Mouse (Mus musculus): ENCODE results near the gene Xxylt1.

Gene Xxylt1

DNA sequence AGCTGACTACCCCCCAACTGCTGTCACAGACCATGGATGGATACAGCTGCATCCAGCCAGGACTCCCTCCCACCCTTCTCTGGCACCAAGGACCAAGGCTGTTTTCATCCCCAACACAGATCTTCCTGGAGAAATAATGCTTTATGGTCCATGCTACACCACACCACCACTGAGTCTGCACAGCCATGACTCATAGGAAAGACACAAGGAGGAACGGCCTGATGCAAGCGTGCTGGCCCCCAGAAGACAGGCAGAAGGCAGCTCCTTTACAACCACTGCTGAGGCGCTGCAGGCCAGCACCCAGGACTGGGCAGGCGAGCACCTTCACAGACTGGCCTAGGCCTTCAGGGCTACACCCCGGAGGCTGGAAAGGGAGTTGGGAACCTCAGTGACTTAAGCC lies 97.1 kb downstream of the Xxylt1 start:
- DNase-seq: peak; percentile 59

DNA sequence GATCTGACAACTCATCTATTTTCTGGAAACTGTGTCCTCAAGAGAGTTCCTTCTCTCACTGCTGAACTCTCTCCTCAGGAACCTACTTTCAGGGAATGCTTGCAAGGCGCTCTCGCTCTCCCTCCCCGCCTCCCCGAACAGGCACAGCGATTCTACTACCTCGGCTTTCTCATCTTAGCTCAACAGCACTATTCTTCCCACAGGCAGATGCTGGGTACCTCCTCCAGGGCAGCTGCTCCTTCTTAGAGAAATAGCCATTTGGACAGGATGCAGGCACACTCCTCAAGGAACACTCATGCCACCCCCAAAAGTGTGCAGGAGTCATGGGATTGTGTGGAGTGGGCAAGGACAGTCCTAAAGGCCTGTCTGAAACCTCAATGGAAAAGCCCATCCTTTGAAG lies 97.5 kb downstream of the Xxylt1 start:
- DNase-seq: peak; percentile 86

DNA sequence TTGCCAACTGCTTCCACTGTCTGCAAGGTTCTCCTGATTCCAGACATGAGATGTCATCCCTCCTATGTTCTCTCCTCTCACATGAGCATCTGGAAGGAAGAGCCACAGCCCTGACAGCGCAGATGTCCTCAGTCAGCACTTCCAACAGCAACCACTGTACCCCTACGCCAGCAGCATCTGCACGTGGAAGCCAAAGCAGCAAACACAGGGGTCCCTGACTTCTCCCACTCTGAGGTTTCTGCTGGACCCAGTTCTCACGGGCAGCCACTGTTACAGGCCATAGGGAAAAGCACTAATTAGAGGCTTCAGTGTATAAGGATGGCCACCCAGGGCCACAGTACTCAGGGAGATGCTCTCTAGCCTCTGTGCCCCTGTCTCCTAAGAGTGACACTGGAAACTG lies 98.0 kb downstream of the Xxylt1 start:
- DNase-seq: peak; percentile 28

DNA sequence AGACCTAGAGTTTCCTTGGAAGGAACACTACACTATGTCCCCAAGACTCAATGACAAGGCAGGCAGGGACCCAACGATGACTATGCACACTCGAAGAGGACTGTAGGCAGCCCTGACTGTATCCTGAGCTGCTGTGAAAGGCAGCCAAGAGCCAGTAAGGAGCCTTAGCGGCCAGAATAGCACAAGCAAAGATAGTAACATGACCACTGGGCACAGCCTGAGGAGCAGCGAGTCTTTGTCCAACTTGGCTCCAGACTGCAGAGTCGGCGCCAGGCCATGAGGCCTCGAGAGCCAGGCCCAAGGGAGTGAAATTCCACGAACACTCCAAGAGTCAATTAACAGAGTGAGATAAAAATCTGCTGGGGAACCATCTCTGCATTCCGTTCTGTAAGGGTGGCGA lies 99.9 kb downstream of the Xxylt1 start:
- peak; percentile 40 for DNase-seq

DNA sequence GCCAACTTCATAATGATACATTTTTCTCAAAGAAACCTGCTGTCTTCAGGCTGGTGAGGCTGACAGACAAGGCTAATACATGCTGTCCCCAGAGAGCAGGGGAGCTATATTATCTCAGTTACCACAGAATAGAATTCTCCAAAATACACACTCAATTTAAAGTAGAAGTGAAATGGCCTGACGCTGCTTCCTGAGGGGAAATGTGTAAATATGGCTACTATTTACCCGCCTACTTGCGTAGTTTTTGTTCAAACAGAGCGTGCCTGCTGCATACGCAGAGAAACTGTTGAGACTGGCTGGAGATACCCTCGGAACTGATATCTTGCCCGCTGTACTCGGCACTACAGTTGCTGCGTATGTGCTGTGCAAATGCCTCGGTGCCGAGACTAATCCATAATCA lies 101.3 kb downstream of the Xxylt1 start:
- DNase-seq: no peak

DNA sequence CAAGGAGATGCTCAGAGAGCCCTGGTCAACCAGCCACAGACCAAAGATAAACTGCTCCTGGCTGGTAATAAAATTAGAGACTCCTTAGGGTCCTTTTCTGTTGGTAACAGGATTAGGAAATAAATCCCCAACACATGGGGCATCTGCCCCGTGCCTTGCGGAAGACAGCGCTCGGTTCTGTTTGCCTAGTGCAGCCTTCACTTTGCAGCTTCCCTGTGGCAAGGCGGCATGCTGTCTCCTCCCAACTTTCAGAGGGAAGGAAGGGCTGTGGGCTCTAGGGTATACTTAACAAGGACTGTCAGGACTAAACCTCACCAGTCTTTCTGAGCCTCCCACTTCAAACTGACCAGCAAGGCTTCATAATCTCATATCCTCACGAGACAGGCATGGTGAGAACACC lies 103.5 kb downstream of the Xxylt1 start:
- DNase-seq: no peak

DNA sequence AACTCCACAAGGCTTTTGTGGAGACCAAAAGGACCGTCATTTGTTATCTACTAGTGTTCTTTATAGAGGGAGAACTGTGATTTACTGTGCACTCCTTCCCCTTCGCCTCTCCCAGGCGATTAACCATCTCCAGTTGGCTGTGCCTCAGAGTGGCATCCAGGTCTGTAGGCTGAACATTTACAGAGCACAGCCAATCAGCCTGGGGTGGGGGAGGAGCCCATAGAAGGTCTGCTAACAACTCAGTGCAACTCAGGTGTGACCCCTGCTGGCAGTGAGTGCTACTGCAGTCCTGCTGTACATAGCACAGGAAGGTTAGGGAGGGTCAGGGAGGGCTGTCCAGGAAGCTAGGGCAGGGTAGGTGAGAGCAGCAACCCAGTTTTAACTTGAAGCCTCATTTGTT lies 104.0 kb downstream of the Xxylt1 start:
- DNase-seq: peak; percentile 94

DNA sequence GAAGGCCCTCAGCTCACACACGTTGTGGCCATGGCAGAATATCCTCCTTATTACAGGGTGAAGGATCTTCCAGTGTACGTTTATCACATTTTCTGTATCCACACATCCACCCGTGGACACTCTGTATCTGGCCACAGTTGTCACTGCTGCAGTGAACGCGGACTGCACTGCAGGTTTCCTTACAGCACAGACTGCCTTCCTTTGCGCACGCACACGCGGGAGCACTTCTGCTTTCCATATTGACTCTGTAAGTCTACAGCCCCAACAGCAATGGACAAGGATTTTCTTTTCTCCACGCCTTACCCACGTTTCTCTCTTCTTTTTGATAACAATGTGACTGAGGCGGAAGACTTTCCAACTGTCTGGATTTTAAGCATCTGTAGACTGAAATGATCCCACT lies 106.7 kb downstream of the Xxylt1 start:
- no peak for DNase-seq

DNA sequence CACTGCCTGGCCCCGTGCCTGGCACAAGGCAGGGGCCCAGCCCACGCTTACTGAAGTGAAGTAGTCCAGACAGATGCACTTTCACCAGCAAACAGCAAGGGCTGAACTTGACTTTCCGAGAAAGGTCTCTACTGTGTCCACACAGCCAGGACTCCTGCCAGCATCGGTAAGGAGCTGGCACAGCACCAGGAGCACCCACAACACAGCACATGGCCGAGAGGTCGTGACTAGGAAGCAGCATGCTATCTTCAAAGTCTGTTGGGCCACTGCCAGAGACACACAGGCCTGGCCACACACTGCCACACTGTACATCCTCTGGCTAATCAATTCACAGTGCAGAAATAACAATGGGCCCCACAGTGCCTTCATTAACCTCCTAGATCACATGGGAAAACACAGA lies 107.8 kb downstream of the Xxylt1 start:
- no peak for DNase-seq

DNA sequence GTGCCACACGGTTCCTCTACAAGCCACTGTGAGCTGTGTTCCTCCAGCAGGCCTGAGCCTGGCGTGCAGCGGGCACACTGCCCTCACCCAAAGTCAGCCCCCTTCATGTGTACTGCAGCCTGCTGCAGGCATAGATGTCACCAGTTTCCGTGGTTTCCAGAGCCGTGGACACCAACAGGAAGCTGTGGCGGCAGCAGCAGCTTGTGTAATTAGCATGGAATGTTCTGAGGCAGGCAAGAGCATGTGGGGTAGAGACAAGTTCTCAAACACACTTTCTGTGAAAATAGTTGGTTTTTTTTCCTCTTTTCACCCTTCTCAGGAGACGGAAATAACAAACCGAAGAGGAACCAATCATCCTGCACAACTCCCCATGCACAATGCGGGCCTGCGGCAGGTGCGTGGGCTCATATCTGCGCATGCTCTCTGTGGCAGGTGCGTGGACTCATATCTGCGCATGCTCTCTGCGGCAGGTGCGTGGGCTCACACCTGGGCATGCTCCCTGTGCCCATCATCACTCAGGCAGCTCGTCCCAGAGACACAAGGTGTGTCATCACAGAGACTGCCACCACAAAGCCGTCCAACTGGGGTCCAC lies 109.2 kb downstream of the Xxylt1 start:
- peak; percentile 57 for DNase-seq

DNA sequence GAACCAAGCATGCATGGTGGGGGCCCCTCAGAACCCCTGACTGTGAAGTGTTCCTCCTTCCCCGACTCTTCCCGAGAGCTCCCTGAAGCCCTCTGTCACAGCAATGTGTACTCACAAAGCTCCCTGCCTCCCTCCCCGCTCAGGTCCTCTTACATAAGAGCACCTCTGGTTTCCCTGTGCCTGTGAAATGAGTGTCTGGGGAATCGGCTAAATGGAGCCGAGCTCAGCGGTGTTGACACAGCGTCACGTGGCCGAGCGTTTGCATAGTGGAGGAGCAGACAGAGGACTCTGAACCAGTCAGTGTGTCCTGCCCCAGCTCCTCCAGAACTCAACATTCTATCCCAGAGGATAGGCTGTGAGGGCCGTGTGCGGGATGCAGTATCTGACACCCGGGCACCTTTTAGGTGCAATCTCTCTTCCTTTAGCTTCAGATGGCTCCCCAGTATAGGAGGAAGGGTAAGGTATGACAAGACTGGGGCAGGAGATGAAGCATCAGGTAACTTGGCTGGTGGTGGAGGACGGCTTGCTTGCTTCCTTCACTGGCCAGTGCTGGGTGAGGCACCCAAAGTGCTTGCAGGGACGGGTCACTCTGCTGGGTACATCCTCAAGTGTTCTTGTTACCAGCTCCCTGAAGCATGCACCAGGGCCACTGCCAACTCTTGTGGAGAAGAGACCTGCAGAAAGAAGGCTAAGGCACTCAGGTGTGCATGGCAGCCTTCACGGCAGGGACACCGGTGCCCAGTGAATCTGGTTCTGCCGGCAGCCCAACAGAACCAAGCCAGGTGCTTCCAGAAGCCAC lies 111.8 kb downstream of the Xxylt1 start:
- peak; percentile 81 for DNase-seq

DNA sequence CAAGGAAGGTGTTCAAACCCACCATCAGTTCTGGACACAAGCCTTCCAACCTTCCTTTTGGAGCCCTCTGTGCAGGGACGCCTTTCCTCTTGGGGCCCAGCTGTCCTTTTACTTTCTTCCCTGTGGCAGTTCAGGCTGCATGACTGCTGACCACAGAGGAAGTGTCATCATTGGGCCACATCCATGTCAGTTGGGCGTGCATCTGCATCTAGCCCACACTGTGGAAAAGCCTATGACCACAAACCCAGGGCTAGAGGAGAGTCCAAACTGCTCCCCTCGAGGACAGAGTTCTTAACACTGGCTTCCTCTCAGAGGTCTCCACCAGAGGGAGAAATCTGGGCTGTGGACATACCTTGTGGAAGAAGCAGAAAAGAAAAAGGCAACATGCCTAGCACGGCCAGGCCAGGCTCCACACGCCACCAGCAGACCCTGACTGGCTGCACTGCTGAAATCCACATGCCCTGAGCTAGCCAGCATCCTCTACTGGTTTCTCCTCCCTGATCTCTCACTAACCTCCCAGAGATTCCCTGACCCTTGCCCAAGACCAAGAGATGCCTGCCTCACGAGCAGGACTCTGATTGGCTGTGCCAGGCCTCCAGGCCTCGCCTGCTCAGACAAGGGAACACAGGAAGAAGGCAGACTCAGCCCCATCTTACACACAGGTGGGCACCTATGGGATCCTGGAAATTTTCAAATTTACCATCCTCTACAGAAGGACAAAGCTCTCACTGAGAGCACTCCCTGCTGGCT lies 112.7 kb downstream of the Xxylt1 start:
- no peak for DNase-seq

DNA sequence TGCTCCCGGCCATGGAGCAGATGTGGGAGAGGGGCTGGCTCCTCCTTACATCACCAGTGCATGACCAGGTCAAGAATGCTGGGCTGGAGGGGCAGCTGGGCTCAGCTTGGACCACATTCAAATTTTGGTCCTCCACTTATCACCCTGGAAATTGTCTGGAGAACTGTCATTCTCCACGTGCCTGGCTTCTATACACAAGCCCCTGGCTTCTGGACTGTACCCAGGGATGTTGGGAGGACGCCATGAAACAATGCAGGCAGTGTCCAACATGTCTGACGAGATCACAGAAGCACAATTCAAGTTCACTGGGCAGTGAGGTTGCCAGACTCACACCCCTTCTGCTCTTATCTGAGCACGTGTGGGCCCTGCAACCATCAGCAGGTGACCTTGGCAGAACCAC lies 114.5 kb downstream of the Xxylt1 start:
- no peak for DNase-seq

DNA sequence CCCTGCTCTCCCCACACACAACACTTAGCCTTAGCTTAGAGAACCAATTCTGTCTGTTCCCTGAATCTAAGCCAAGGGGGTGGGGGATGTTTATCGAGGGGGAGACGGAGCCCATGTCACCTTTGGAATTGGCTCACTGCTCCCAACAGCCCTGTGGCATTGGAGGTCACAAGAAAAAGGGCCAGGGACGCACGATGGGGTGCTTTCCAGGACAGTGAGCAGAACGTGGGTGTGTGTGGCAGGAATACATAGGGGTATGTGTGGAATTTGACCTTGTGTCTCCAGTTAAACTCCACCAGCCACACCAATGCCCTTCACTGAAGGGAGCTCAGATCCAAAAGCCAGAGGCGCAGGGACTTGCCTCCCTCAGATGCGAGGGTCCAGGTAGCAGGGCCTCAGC lies 116.3 kb downstream of the Xxylt1 start:
- DNase-seq: no peak

DNA sequence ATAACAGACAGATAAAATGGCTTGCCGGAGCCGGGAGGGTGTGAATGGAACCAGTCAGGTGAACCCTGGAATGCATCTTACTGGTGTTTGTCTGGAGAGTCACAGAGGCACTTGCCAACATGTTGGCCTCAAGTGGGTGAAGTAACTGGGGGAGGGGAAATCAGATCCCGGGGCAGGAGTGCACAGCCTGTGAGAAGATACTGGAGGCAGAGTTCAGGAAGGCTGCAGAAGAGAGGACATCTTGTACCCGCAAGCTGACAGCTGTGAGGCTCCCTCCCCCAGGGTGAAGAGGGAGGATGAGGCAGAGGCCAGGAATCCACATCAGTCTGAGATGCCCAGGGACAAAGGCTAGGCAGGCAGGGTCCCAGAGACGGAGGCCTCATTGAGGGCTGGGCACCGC lies 116.8 kb downstream of the Xxylt1 start:
- DNase-seq: no peak

DNA sequence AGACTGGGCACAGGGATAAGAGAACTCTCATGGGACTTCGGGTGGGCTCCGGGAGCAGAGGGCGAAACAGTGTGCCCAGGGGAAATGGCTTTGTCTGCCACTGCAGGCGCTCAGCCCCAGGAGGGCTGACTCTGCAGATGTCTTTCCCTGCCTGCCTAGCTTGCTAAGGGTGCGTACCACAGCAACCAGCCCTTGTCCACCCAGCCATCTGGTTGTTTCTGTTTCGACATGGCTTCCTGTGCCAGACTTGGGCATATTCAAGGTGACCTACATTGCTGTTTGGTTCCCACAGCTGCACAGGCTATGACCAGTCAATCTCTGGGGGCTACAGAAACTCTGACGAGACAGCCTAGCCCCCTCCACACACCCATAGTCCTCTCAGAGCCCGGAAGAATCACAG lies 118.7 kb downstream of the Xxylt1 start:
- no peak for DNase-seq

DNA sequence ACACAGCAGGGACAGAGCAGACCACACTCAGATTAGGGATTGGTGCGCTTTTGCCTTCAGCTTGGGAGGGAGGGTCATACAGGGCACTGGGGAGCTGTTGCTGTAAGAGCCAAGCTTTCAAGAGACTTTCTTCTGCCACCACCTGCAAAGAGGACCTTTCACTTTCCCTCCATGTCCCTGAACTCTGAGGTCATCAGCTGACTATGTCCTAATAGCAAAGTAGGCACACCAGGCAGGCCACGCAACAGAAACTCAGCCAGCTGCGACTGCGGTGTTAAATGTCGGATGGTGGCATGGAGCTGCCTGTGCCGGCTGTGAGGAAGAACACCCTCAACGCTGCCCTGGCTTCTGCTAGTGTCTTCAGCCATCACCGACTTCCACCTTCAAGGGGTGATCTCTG lies 120.1 kb downstream of the Xxylt1 start:
- no peak for DNase-seq

DNA sequence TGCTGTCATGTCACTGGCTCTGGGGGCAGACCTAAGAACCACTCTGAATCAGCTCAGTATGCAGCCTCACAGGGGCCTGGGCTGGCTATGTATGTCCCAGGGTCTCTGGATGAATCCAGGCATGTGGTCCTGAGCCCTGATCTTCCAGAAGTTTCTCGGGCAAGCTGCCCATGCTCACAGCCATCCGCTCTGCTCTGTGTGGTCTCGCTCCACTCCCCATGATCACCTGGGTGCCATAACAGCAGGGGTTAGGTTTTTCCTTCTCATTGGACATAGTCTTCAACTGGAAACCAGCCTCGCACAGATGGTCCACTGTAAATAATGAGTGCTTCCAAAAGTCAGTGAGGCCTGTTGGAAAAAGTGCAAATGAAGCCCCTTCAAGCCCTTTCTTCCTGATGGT lies 121.0 kb downstream of the Xxylt1 start:
- DNase-seq: no peak

DNA sequence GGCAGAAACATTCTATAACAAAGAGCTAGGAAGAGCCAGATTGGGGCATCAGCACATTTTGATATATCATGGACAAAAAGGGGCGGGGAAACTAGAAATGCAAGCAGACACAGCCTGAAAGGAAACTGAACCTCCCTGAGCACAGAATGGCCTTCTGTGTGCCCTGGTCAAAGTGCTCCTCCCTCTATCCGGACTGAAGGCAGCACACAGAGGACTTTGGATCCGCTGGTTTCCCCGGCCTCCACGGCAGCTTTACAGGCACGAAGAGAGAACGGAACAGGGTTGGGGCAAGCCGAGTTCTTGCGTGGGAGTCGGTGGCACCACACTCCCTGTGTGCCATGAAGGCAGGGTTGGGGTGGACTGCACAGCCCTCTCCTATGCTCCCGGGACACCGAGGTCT lies 121.5 kb downstream of the Xxylt1 start:
- no peak for DNase-seq

DNA sequence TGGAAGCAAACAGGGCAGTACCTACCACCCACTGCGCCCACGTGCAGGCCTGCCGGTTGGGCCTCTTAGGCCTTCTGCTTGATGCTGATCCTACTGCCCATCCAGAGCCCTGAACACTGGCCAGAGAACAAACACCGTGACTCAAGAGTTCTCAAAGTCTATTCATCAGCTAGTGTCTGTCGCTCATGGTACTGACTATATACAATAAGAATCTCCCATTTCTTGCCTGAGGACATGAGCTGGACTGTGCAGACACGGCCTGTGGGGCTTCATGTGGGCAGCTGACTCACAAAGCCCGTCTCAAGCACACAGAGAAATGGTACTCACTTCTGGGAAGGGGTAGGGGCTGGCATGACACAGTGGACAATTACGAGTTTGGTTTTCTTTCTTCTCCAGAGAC lies 125.1 kb downstream of the Xxylt1 start:
- no peak for DNase-seq

DNA sequence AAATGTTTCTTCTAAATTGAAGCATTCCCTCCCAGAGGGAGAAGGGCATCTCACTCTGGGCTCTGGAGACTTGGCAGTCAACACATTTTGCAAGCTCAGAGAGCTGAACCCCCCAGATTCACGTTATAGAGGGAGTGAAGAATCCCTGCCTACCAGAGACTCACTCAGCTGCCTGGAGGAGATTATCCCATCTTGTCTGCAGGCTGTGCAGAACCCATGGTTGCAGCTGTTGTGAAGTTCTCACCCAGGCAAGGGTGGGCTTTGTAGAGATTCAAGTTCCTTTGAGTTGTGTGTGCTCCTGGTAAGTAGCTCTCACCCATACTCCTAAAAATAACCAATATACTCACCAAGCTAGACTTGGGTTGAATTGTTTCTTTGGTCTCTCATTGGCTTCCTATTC lies 132.6 kb downstream of the Xxylt1 start:
- DNase-seq: peak; percentile 39

DNA sequence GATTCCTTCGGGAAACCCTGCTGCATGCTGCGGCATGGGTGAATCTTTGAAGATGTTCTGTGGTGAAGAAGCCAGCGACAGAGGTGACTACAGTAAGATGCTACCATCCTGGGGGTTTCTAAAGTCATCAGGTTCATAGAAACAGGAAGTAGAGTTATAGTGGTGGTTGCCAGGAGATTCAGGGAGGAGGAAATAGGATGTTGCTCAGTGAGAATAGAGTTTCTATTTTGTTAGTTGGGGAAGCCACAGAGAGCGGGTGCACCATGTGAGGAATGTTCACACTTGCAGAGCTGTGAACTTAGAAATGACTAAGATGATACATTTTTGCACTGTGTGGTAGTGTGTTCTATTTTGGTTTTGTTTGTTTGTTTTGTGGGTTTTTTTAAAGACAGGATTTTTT lies 133.0 kb downstream of the Xxylt1 start:
- peak; percentile 63 for DNase-seq

DNA sequence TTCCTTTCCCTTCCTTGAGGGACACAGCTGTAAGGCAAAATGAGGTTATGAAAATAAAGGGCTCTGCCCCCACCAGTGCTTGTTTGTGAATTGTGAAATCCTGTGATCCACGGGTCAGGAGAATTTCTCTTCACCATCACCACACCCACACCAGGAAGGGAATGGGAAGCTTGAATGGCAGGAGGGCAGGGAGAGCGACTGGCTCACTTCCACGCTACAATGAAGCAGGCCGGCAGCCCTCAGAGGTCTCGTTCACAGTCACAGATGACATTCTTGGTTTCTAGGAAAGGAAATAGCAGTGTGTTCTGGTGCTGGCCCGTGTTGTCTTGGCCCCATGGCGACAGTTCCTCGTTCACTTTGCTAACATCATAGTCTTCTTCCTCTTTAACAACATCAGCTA lies 136.3 kb downstream of the Xxylt1 start:
- no peak for DNase-seq

DNA sequence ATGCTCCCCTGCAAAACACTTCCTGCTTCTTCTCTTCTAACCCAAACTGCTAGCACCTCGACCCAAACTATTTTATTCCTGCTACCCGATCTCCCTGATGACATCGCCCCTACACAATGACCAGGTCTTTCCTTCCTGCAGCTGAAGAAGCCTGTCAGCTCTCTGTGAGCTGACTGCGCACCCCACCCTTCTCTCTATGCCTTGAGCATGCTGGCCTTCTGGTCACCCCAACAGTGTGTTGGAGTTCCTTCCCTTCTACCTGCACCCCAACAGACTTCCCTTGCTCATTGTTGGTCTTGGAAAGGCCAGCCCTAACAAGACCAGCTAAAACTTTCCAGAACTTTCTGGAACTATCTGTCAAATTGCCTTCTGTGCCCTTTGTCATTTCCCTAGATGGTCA lies 137.3 kb downstream of the Xxylt1 start:
- no peak for DNase-seq
